Mouse (Mus musculus): Measurements from ENCODE around the gene Cdadc1.

The Cdadc1 gene

DNA sequence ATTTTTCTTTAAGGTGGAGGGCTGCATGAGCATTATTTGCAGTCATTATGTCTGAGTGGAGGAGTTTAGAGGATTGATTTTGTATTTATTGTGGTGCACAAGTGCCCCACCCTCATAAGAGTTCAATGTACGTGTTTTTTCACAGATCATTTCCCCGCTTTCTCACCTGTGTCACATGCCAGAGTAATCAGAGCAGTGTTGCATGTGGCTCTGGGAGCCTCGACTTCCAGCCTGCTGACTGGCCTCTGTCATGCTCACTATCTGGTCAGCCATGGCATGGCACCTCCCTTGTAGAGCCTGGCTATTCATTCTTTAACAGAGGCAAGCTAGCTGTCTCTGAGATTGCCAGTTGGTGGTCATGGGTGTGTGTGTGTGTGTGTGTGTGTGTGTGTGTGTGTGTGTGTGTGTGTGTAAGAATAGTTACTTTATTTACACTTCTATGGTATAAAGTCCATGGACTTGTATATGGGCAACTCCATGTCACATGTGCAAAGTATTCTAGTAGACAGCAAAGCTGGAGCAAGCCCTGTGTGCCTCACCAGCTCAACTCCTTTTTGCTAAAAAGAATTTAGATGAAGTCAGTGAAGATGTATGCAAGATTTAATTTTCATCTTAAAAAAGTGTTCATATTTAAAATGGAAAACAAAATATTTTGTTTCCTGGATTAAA lies 54.5 kb downstream of the Cdadc1 start:
- DNase-seq = no peak

DNA sequence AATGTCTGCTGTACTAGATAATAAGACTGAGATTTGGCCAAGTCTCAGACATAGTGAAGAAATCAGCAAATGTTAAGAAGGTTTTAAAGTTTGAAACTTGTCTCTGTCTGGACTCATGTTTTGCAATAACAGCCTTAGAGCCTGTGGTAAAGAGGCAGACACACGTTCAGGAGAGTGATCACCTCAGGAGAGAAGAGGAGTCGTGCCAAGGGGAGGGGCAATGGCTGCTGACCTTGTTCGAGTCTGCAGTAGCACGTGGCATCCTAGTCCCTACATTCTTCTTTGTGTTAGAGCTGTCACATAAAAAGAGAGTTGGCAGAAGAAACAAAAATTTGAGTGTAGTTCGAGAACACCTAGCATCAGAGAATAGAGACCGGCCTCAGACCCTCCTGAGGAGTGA lies 57.0 kb downstream of the Cdadc1 start:
- DNase-seq = peak; percentile 62 to 65

DNA sequence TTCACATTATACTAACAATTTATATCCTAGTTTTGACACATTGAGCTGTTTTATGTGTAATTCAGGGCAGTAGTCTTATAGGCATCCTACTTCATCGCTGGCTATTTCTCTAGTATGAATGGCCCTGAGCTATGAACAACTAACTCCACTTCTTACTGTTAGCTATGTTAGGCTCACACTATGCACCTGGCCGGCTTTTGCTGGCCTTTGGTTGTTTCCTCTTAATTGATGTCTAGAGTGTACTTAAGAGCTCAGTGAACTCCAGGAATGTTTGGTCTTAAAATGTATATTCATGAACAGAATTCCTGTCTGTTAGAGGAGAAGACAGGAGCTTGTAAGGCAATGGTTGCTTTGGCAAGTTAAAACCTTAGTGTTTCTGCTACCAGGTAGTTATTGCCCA lies 57.5 kb downstream of the Cdadc1 start:
- peak in 1 of 2 experiments; percentile 55 for DNase-seq

DNA sequence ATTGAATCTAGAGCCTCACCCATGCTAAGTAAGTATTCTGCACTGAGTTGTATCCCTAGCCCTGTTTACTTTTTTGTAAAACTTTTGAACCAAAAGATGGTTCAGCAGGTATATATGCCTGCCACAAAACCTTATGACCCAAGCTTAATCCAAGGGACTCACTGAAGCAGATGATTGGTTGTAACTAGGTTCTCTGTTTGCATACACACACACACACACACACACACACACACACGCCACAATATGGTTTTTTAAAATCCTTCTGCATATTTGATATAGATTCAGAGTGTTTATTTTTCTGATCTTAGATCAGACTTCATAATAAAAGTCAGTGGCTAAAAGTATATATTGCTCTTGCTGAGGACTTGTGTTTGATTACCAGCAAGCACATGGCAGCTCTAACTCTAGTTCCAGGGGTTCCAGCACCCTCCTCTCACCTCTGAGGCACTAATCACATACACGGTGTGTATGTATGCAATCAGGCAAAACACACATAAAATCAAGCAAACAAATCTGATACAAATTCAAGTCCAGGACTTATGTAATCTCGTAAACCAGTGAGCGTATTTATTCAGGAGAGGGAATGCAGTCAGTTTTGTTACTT lies 59.8 kb downstream of the Cdadc1 start:
- DNase-seq = no peak

DNA sequence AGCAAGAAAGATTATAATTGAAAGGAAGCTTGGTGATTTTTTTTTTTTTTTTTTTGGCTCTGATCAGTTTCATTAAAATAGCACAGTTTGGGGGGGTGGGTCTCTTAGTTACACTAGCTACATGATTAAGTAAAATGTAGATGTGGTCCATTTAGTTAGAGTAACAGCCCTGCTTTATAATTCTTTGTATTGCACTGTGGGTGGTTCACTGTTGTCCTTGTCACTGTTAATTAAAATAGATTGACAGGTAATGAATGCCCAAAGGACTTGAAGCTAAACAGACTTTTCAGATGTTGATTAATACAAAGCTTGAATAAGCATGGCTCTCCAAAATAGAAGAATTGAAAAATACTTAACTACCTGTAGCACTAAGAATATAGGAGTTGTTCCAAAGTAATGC lies 63.9 kb downstream of the Cdadc1 start:
- no peak for DNase-seq

DNA sequence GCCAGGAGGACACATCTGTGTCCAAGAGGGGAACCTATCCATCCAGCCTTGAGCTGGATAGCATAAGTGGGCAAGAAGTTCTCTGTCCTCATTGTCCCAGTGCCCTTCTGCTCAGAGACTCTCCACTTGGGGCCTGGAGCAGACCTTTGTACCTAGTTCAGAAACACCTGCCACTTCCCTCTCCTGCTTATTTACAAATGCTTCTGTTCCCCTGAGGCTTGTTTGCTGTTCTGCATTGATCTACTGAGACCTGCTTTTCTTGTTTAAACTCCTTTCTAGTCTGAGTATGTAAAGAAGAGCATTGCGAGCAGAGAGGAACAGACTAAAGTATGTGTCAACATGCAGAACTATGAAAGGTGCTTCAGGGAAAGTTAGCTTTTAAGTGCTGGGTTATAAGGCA lies 64.8 kb downstream of the Cdadc1 start:
- no peak for DNase-seq

DNA sequence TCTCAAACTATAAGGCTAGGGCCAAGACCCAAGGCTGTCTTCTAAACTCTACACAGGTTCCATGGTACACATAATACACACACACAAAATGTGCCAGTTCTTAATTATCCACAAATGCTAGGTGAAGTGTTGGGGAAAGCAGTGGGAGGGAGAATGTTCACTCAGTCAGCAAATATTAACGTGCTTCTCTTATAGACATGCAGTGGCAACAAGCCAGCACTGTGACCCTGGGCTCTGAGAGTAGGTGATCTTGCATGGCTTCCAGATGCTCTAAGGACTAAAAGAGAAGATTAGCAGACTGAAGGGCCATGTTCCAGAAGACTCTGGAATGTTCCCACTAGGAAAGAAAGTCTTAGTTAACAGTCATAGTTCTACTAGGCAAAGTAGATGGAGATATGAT lies 67.0 kb downstream of the Cdadc1 start:
- no peak for DNase-seq

DNA sequence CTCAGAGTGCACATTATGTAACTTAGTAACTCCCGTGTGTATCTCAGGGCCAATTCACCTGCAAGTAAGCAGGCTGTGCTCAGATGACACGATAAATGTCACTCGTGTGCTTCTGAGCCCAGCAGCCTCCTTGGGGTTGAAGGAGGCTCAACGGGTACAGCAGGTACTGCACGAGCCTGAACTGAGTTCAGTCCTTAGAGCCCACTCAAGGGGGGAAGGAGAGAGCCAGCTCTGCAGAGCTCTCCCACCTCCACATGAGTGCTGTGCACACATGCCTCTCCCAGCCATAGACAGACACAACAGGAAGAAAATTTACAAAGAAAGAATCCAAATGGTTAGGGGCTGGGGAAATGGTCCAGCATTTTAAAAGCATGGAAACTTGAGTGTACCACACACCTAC lies 71.9 kb downstream of the Cdadc1 start:
- no peak for DNase-seq

DNA sequence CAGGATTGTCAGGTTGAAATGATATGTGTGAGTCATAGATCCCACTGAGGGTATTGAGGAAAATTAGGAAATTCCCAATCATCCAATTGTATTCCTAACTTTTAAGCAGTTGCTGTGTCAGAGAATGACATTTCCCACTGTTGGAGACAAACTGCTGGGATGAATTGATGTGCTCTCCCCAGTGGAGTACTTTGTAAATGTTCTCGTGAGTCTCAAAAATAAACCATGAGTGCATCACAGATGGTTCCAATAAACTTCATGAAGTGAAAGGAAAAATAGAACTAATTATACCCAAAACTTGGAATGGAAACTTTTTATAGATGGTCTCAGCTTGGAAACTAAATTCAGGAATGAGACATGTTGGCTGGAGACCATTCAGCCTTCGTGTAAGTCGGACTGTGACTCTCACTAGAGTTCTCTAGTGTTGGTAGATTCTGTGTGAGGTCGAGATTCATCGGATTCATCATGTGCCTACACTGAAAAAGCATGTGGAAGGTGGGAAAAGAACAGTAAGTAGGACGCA lies 83.8 kb downstream of the Cdadc1 start:
- no peak for DNase-seq

All from kidney, adult 8-10 months (tissue).